8 mouse cellular contexts compared by ENCODE assay signal in genomic region chr6:97463898-97464524, GRCm38 (mm10).
DNase-seq lines count a peak whose midpoint lies in the region; ATAC-seq and TF ChIP-seq lines count a peak whose summit lies in the region.

No protein-coding gene starts in this region.

- TF ChIP-seq POLR2A in cerebellum, adult 2 months (IDR thresholded peaks at IDR 0.05; ENCODE audit: borderline replicate concordance, insufficient read depth, low read length): no peak

- H3K4me3 ChIP-seq in embryonic facial prominence, embryonic 11.5 days (ENCODE audit: low read depth, low read length): no peak overlapping the region
- no peak overlapping the region for H3K4me3 ChIP-seq in limb, embryonic 15.5 days
- no peak overlapping the region for H3K4me3 ChIP-seq in stomach, embryonic 15.5 days (replicated peaks)
- no peak overlapping the region for H3K4me3 ChIP-seq in cerebellum, adult 2 months (replicated peaks; ENCODE audit: insufficient read depth, low read depth, low read length)
- no peak overlapping the region for H3K4me3 ChIP-seq in midbrain, postnatal 0 days (ENCODE audit: low read depth, low read length)

- 0 out of 2 replicates have a peak overlapping the region, but pooled peaks have one; percentile 28 for H3K27ac ChIP-seq in embryonic facial prominence, embryonic 11.5 days (replicated peaks; ENCODE audit: low read depth, low read length)
- peak overlapping the region; percentile 77 for H3K27ac ChIP-seq in limb, embryonic 15.5 days
- peak overlapping the region; percentile 55; the same call in 1 of the 2 replicates for H3K27ac ChIP-seq in stomach, embryonic 15.5 days
- no peak overlapping the region for H3K27ac ChIP-seq in cerebellum, adult 2 months (ENCODE audit: insufficient read depth, low read length)
- no peak overlapping the region for H3K27ac ChIP-seq in midbrain, postnatal 0 days (ENCODE audit: low read depth, low read length)

- no peaks in the 10 kb centered on the region for H3K4me1 ChIP-seq in embryonic facial prominence, embryonic 11.5 days (ENCODE audit: control insufficient read depth, insufficient read depth, low read length)
- peaks cover 8% of the 10 kb centered on the region for H3K4me1 ChIP-seq in limb, embryonic 15.5 days
- H3K4me1 ChIP-seq in stomach, embryonic 15.5 days: no peaks in the 10 kb centered on the region
- no peaks in the 10 kb centered on the region for H3K4me1 ChIP-seq in cerebellum, adult 2 months (ENCODE audit: control insufficient read depth, insufficient read depth, low read length)
- no peaks in the 10 kb centered on the region for H3K4me1 ChIP-seq in midbrain, postnatal 0 days (ENCODE audit: insufficient read depth, low read length)

- no peaks in the 10 kb centered on the region for H3K27me3 ChIP-seq in embryonic facial prominence, embryonic 11.5 days (ENCODE audit: control insufficient read depth, insufficient read depth, low read length)
- H3K27me3 ChIP-seq in limb, embryonic 15.5 days: no peaks in the 10 kb centered on the region
- H3K27me3 ChIP-seq in stomach, embryonic 15.5 days (replicated peaks): no peaks in the 10 kb centered on the region
- H3K27me3 ChIP-seq in cerebellum, adult 2 months (ENCODE audit: control insufficient read depth, insufficient read depth, low read length): no peaks in the 10 kb centered on the region
- H3K27me3 ChIP-seq in midbrain, postnatal 0 days (ENCODE audit: insufficient read depth, low read length): no peaks in the 10 kb centered on the region

- no peak for ATAC-seq in embryonic facial prominence, embryonic 11.5 days (replicated peaks; ENCODE audit: insufficient number of reproducible peaks, low FRiP score, low TSS enrichment, low read depth)
- peak; percentile 71; the same call in 1 of the 2 replicates for ATAC-seq in limb, embryonic 15.5 days (ENCODE audit: insufficient number of reproducible peaks, low FRiP score, low TSS enrichment, low read depth)
- no peak for ATAC-seq in stomach, embryonic 15.5 days (ENCODE audit: insufficient read depth, low FRiP score, low read depth)
- ATAC-seq in midbrain, postnatal 0 days (ENCODE audit: low FRiP score): no peak

- no peaks in the 10 kb centered on the region for H3K36me3 ChIP-seq in embryonic facial prominence, embryonic 11.5 days (replicated peaks; ENCODE audit: control insufficient read depth, insufficient read depth, low read depth, low read length)
- H3K36me3 ChIP-seq in limb, embryonic 15.5 days: no peaks in the 10 kb centered on the region
- no peaks in the 10 kb centered on the region for H3K36me3 ChIP-seq in stomach, embryonic 15.5 days
- no peaks in the 10 kb centered on the region for H3K36me3 ChIP-seq in midbrain, postnatal 0 days (ENCODE audit: insufficient read depth, low read length)

- intact Hi-C loops in heart, postnatal 36 days (cut with DNase I): loop anchor here (5.0 kb wide), 1 partner anchor 43 kb away; no protein-coding TSS in a partner anchor

- DNase-seq in embryo, embryonic 11 days: peak; percentile 50
- no peak for DNase-seq in embryo, embryonic 10.5 days (ENCODE audit: low spot score)
- DNase-seq in embryonic facial prominence, embryonic 11.5 days (ENCODE audit: low spot score): peak; percentile 39
- DNase-seq in heart, postnatal 36 days: peak; percentile 64 to 72
- no peak for DNase-seq in cerebellum, adult 2 months
- DNase-seq in midbrain, postnatal 0 days (ENCODE audit: low spot score): no peak

- H3K4me2 ChIP-seq in embryonic facial prominence, embryonic 11.5 days (ENCODE audit: low read depth, low read length): no peak overlapping the region
- H3K4me2 ChIP-seq in limb, embryonic 15.5 days: peak overlapping the region; percentile 19; the same call in 1 of the 2 replicates
- no peak overlapping the region for H3K4me2 ChIP-seq in stomach, embryonic 15.5 days
- no peak overlapping the region for H3K4me2 ChIP-seq in midbrain, postnatal 0 days (ENCODE audit: low read depth, low read length, poor library complexity, severe bottlenecking)

- TF ChIP-seq CTCF in cerebellum, adult 2 months (IDR thresholded peaks at IDR 0.05; ENCODE audit: borderline replicate concordance, insufficient read depth, low read depth, low read length): no peak
- no peak for TF ChIP-seq CTCF in midbrain, postnatal 0 days (IDR thresholded peaks at IDR 0.05)

- whole genome bisulfite sequencing in embryonic facial prominence, embryonic 11.5 days: 41% methylated on average over 17 of the region's 17 CpGs
- WGBS in limb, embryonic 15.5 days: 34% methylated on average over 17 of the region's 17 CpGs
- WGBS in stomach, embryonic 15.5 days: 55% methylated on average over 17 of the region's 17 CpGs
- 75% methylated on average over 17 of the region's 17 CpGs for whole genome bisulfite sequencing in cerebellum, adult 2 months
- 69% methylated on average over 17 of the region's 17 CpGs for WGBS in midbrain, postnatal 0 days

- peak overlapping the region; percentile 39; the same call in 1 of the 2 replicates for H3K9ac ChIP-seq in embryonic facial prominence, embryonic 11.5 days (replicated peaks; ENCODE audit: low read length)
- H3K9ac ChIP-seq in limb, embryonic 15.5 days: no peak overlapping the region
- no peak overlapping the region for H3K9ac ChIP-seq in stomach, embryonic 15.5 days
- no peak overlapping the region for H3K9ac ChIP-seq in midbrain, postnatal 0 days (replicated peaks; ENCODE audit: low read length, poor library complexity, severe bottlenecking)

- no peaks in the 10 kb centered on the region for H3K9me3 ChIP-seq in embryonic facial prominence, embryonic 11.5 days (replicated peaks; ENCODE audit: control insufficient read depth, low read length)
- no peaks in the 10 kb centered on the region for H3K9me3 ChIP-seq in limb, embryonic 15.5 days
- no peaks in the 10 kb centered on the region for H3K9me3 ChIP-seq in stomach, embryonic 15.5 days
- no peaks in the 10 kb centered on the region for H3K9me3 ChIP-seq in midbrain, postnatal 0 days (ENCODE audit: low read length)

Comparison
In these comparisons a context has a peak if more than half of its experiments do, and no peak if none do; other contexts are left out.
1. DNase-seq: peak in embryo, embryonic 11 days (single experiment), embryonic facial prominence, embryonic 11.5 days (single experiment) and heart, postnatal 36 days (2 of 2); none in embryo, embryonic 10.5 days (single experiment), cerebellum, adult 2 months (0 of 2) and midbrain, postnatal 0 days (single experiment).
2. H3K27ac ChIP-seq: peak in embryonic facial prominence, embryonic 11.5 days (single experiment), limb, embryonic 15.5 days (single experiment) and stomach, embryonic 15.5 days (single experiment); none in cerebellum, adult 2 months (single experiment) and midbrain, postnatal 0 days (single experiment).